Mouse (Mus musculus) thymus, adult 2 months (tissue): Measurements from ENCODE around the gene Xpc. TPM values are rescaled to one million over a fixed set of nuclear protein-coding genes. Genes with fewer than 3 reads are reported as not detected.
A peak's percentile ranks its signal among the peaks of the same experiment; 100 is the strongest.

ENCODE experiments used
- DNase-seq: peaks from one replicate; pipeline ENCODE4 v3.0.0; 2021
- H3K27ac ChIP-seq: fragments of 200-500 bp; 2 replicates; pipeline ENCODE4 v1.5.1; 2012; ENCODE audit warnings: low read length, control low read depth; ENCODE audit not compliant: control insufficient read depth, insufficient read depth
- H3K27me3 ChIP-seq: fragments of 200-500 bp; 2 replicates; pipeline ENCODE4 v1.6.1; 2012; ENCODE audit warnings: mild to moderate bottlenecking, low read length, moderate library complexity, mixed read lengths; ENCODE audit not compliant: control insufficient read depth, insufficient read depth
- H3K36me3 ChIP-seq: fragments of 200-500 bp; 2 replicates; pipeline ENCODE4 v1.6.1; 2012; ENCODE audit warnings: mild to moderate bottlenecking, low read length, moderate library complexity; ENCODE audit not compliant: control insufficient read depth, insufficient read depth
- H3K4me1 ChIP-seq: fragments of 200-500 bp; replicated peaks from 2 replicates; pipeline ENCODE4 v1.6.1; 2012; ENCODE audit warnings: low read length; ENCODE audit not compliant: control insufficient read depth, insufficient read depth
- H3K4me3 ChIP-seq: fragments of 200-500 bp; 2 replicates; pipeline ENCODE4 v1.5.1; 2012; ENCODE audit warnings: mild to moderate bottlenecking, low read length, control low read depth, moderate library complexity; ENCODE audit not compliant: control insufficient read depth, insufficient read depth
- CTCF ChIP-seq: fragments of 200-500 bp; IDR thresholded peaks from 2 replicates; pipeline ENCODE4 v1.5.1; 2012; ENCODE audit warnings: mild to moderate bottlenecking, control low read depth, low read length, moderate library complexity, borderline replicate concordance; ENCODE audit not compliant: control insufficient read depth, poor library complexity, insufficient read depth; ENCODE audit errors: extremely low read depth
- POLR2A ChIP-seq: fragments of 200-500 bp; IDR thresholded peaks from 2 replicates; pipeline ENCODE4 v1.6.1; 2012; ENCODE audit warnings: mild to moderate bottlenecking, low read length, control low read depth, moderate library complexity; ENCODE audit not compliant: control insufficient read depth, poor library complexity, insufficient read depth; ENCODE audit errors: extremely low read depth
- WGBS: fragments of 180-500 bp; shearing (Covaris S2); methylation state at CpG from one replicate; pipeline ENCODE4 v1.1.7; 2018; 5-methylcytosine and 5-hydroxymethylcytosine counted together
- polyA plus RNA-seq: library from polyadenylated mRNA; depleted of rRNA; stranded (reverse); fragments of >200 nt; gene quantifications from 2 replicates; pipeline ENCODE4 v1.2.3, GENCODE M21; 2012

Gene Xpc
- polyA plus RNA-seq, 1 experiment = 18.7 TPM

GRCm38 (mm10) chr6:91509326-91509725 lies 6.4 kb downstream of the Xpc start:
- WGBS = 42% methylated on average over 7 of the region's 7 CpGs
- no peak for TF ChIP-seq POLR2A
- peak; percentile 87; the same call in 1 of the 2 replicates for TF ChIP-seq CTCF
- peak; percentile 88 for DNase-seq
- Histone ChIP-seq H3K4me1 (peaks cover 57% of the 10 kb centered on the region), H3K4me3 (no peak overlapping the region), H3K27me3 (no peaks in the 10 kb centered on the region), H3K27ac (peak overlapping the region; percentile 65; the same call in 1 of the 2 replicates), H3K36me3 (peaks cover 10% of the 10 kb centered on the region)

GRCm38 (mm10) chr6:91508041-91508440 lies 7.6 kb downstream of the Xpc start:
- Histone ChIP-seq H3K27ac (peak overlapping the region; percentile 84), H3K4me1 (peaks cover 57% of the 10 kb centered on the region), H3K36me3 (peaks cover 23% of the 10 kb centered on the region), H3K4me3 (no peak overlapping the region), H3K27me3 (no peaks in the 10 kb centered on the region)
- WGBS = 32% methylated on average over 3 of the region's 3 CpGs
- DNase-seq = peak; percentile 55
- no peak for TF ChIP-seq POLR2A
- no peak for TF ChIP-seq CTCF

- no peaks in the 10 kb centered on the region for H3K27me3 ChIP-seq
- peak; percentile 77 for DNase-seq
- H3K4me1 ChIP-seq = peaks cover 57% of the 10 kb centered on the region
- 10% methylated on average over 5 of the region's 5 CpGs for WGBS
- peak overlapping the region; percentile 98 for H3K27ac ChIP-seq
- TF ChIP-seq CTCF = no peak
- 0 out of 2 replicates have a peak, but pooled peaks have one; percentile 13 for TF ChIP-seq POLR2A
- H3K36me3 ChIP-seq = peaks cover 38% of the 10 kb centered on the region
- H3K4me3 ChIP-seq = no peak overlapping the region
Measured at GRCm38 (mm10) chr6:91506036-91506435, 9.7 kb downstream of the Xpc start.

GRCm38 (mm10) chr6:91503302-91503701 lies 12.4 kb downstream of the Xpc start:
- Histone ChIP-seq H3K27ac (no peak overlapping the region), H3K36me3 (peaks cover 64% of the 10 kb centered on the region), H3K27me3 (no peaks in the 10 kb centered on the region), H3K4me3 (no peak overlapping the region), H3K4me1 (peaks cover 36% of the 10 kb centered on the region)
- 100% methylated on average over 1 of the region's 1 CpGs for WGBS
- TF ChIP-seq POLR2A (no peak), CTCF (no peak)
- DNase-seq = no peak

GRCm38 (mm10) chr6:91494526-91494925 lies 21.2 kb downstream of the Xpc start:
- no peak for DNase-seq
- Histone ChIP-seq H3K27me3 (no peaks in the 10 kb centered on the region), H3K4me3 (no peak overlapping the region), H3K4me1 (peaks cover 7% of the 10 kb centered on the region), H3K27ac (no peak overlapping the region), H3K36me3 (peaks cover 58% of the 10 kb centered on the region)
- WGBS = 95% methylated on average over 8 of the region's 8 CpGs
- no peak for TF ChIP-seq CTCF
- no peak for TF ChIP-seq POLR2A

GRCm38 (mm10) chr6:91493053-91493452 lies 22.6 kb downstream of the Xpc start:
- Histone ChIP-seq H3K27ac (no peak overlapping the region), H3K4me1 (peaks cover 7% of the 10 kb centered on the region), H3K4me3 (no peak overlapping the region), H3K36me3 (peaks cover 46% of the 10 kb centered on the region), H3K27me3 (no peaks in the 10 kb centered on the region)
- DNase-seq = no peak
- no peak for TF ChIP-seq CTCF
- no peak for TF ChIP-seq POLR2A
- WGBS = 19% methylated on average over 10 of the region's 10 CpGs

- Histone ChIP-seq H3K27ac (no peak overlapping the region), H3K27me3 (no peaks in the 10 kb centered on the region), H3K36me3 (peaks cover 50% of the 10 kb centered on the region), H3K4me1 (peaks cover 7% of the 10 kb centered on the region), H3K4me3 (no peak overlapping the region)
- 95% methylated on average over 6 of the region's 6 CpGs for WGBS
- DNase-seq = no peak
- no peak for TF ChIP-seq POLR2A
- no peak for TF ChIP-seq CTCF
Measured at GRCm38 (mm10) chr6:91491004-91491403, 24.7 kb downstream of the Xpc start.
